Mouse (Mus musculus) forebrain, embryonic 11.5 days (tissue): Measurements from ENCODE around the gene Rbsn. TPM values are rescaled to one million over a fixed set of nuclear protein-coding genes. Genes with fewer than 3 reads are reported as not detected.
A peak's percentile ranks its signal among the peaks of the same experiment; 100 is the strongest.

ENCODE experiments used
- ATAC-seq: fragments of 200-750 bp; cut with Nextera tagmentation; replicated peaks from 2 replicates; pipeline ENCODE4 v1.8.0; 2017; ENCODE audit warnings: moderate TSS enrichment; ENCODE audit not compliant: low FRiP score
- DNase-seq: peaks from one replicate; pipeline ENCODE4 v3.0.0-alpha.2; 2017; ENCODE audit warnings: low spot score
- H3K27ac ChIP-seq: fragments of 300-500 bp; sonication (generic); 2 replicates; pipeline ENCODE4 v1.5.1; 2014; ENCODE audit warnings: low read depth, low read length
- H3K27me3 ChIP-seq: fragments of 300-500 bp; sonication (generic); 2 replicates; pipeline ENCODE4 v1.6.1; 2014; ENCODE audit warnings: mild to moderate bottlenecking, low read length, mixed read lengths; ENCODE audit not compliant: control insufficient read depth, insufficient read depth
- H3K36me3 ChIP-seq: fragments of 300-500 bp; sonication (generic); 2 replicates; pipeline ENCODE4 v1.6.1; 2014; ENCODE audit warnings: mild to moderate bottlenecking, low read length, moderate library complexity, mixed read lengths; ENCODE audit not compliant: control insufficient read depth, insufficient read depth
- H3K4me1 ChIP-seq: fragments of 300-500 bp; sonication (generic); replicated peaks from 2 replicates; pipeline ENCODE4 v1.6.1; 2014; ENCODE audit warnings: low read length, mixed read lengths; ENCODE audit not compliant: control insufficient read depth, insufficient read depth
- H3K4me2 ChIP-seq: fragments of 300-500 bp; sonication (generic); 2 replicates; pipeline ENCODE4 v1.6.1; 2014; ENCODE audit warnings: low read depth, mild to moderate bottlenecking, low read length, moderate library complexity, mixed read lengths; ENCODE audit not compliant: severe bottlenecking
- H3K4me3 ChIP-seq: fragments of 300-500 bp; sonication (generic); 2 replicates; pipeline ENCODE4 v1.5.1; 2014; ENCODE audit warnings: low read depth, low read length
- H3K9ac ChIP-seq: fragments of 300-500 bp; sonication (generic); 2 replicates; pipeline ENCODE4 v1.6.1; 2014; ENCODE audit warnings: low read length
- H3K9me3 ChIP-seq: fragments of 300-500 bp; sonication (generic); 2 replicates; pipeline ENCODE4 v1.6.1; 2016; ENCODE audit warnings: low read length, mixed read lengths; ENCODE audit not compliant: control insufficient read depth
- WGBS: fragments of 180-500 bp; shearing (Covaris S2); extraction: QIAGEN DNeasy Blood & Tissue Kit; methylation state at CpG from one replicate; pipeline ENCODE4 v1.1.7; 2014; 5-methylcytosine and 5-hydroxymethylcytosine counted together
- polyA plus RNA-seq: library from polyadenylated mRNA; unstranded; fragments of >200 nt; fragmentation: Nextera tagmentation; extraction: Ambion mirVana; gene quantifications from 2 replicates; pipeline ENCODE4 v1.2.1, GENCODE M21; 2014

The Rbsn gene
- polyA plus RNA-seq, 1 experiment from 2014 or later: 22.2 TPM

DNA sequence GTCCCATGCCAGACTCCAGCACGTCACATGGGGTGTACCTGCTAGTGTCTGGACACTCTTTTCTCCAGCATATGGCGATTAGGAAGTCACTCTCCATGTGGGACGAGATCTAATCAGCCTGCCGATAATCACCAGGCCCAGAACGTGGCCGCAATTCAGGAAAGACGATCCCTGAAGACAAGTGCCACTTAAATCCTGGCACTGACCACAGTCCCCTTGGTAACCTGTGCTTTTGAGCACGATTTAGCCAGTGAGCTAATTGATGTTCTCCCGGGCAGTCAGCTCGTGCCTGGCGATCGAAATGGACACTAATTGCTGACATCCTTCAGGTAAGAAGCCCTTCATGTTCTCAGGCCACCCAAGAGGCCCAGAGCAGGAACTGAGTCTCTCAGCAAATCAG is 20.3 kb upstream of the Rbsn start:
- no peak overlapping the region for H3K4me3 ChIP-seq
- no peaks in the 10 kb centered on the region for H3K36me3 ChIP-seq
- H3K4me2 ChIP-seq: no peak overlapping the region
- 68% methylated on average over 12 of the region's 12 CpGs for WGBS
- no peaks in the 10 kb centered on the region for H3K9me3 ChIP-seq
- DNase-seq (no peak), ATAC-seq (no peak)
- H3K27ac ChIP-seq: no peak overlapping the region
- no peak overlapping the region for H3K9ac ChIP-seq
- H3K4me1 ChIP-seq: no peaks in the 10 kb centered on the region
- no peaks in the 10 kb centered on the region for H3K27me3 ChIP-seq

GRCm38 (mm10) chr6:92231762-92232161 is 17.0 kb upstream of the Rbsn start:
- Histone ChIP-seq H3K36me3 (no peaks in the 10 kb centered on the region), H3K4me1 (no peaks in the 10 kb centered on the region), H3K27me3 (no peaks in the 10 kb centered on the region), H3K4me2 (no peak overlapping the region), H3K4me3 (no peak overlapping the region), H3K27ac (no peak overlapping the region), H3K9ac (no peak overlapping the region), H3K9me3 (no peaks in the 10 kb centered on the region)
- WGBS: 77% methylated on average over 4 of the region's 4 CpGs
- ATAC-seq (no peak), DNase-seq (no peak)

DNA sequence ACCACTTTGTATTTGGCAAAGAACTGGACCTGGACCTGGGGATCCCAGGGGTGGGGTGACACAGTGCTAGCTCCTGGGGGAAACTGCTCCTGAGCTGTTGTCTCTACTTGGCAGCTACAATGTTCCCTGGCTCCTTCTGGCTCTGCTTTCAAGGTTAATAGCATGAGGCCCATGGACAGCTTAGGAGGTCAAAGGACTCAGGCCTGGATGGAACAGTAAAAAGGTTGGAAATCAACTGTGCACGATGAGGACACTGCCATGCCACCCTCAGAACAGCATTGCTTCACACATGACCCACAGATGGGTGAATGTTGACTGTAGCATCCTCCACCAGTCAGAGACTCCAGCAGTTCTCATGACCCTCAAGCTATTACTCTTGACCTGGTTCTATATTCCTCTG is 16.6 kb upstream of the Rbsn start:
- no peak overlapping the region for H3K27ac ChIP-seq
- no peak for DNase-seq
- no peaks in the 10 kb centered on the region for H3K27me3 ChIP-seq
- no peak for ATAC-seq
- no peak overlapping the region for H3K4me3 ChIP-seq
- H3K4me1 ChIP-seq: no peaks in the 10 kb centered on the region
- H3K9me3 ChIP-seq: no peaks in the 10 kb centered on the region
- no peaks in the 10 kb centered on the region for H3K36me3 ChIP-seq
- WGBS: 84% methylated on average over 1 of the region's 1 CpGs
- H3K9ac ChIP-seq: no peak overlapping the region
- H3K4me2 ChIP-seq: no peak overlapping the region

DNA sequence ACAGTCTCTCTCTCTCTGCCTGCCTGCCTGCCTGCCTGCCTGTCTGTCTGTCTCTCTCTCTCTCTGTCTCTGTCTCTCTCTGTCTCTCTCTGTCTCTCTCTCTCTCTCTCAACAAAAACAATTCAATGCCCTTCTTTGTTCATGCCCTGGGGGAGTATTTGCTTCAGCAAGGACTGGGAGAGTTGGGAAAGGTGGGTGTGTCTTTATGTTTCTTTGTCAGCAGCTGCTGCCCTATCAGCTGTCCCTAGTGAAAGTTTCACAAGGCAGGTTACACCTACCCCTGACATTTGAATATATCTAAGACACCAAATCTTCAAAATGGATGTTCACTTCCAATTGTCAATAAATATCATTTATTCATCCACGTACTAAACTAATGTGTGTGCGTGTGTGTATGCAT is 14.9 kb upstream of the Rbsn start:
- no peak overlapping the region for H3K9ac ChIP-seq
- H3K27me3 ChIP-seq: no peaks in the 10 kb centered on the region
- no peak for ATAC-seq
- no peak for DNase-seq
- no peaks in the 10 kb centered on the region for H3K9me3 ChIP-seq
- H3K36me3 ChIP-seq: no peaks in the 10 kb centered on the region
- H3K4me3 ChIP-seq: no peak overlapping the region
- H3K4me2 ChIP-seq: no peak overlapping the region
- no peak overlapping the region for H3K27ac ChIP-seq
- WGBS: 86% methylated on average over 2 of the region's 2 CpGs
- no peaks in the 10 kb centered on the region for H3K4me1 ChIP-seq

DNA sequence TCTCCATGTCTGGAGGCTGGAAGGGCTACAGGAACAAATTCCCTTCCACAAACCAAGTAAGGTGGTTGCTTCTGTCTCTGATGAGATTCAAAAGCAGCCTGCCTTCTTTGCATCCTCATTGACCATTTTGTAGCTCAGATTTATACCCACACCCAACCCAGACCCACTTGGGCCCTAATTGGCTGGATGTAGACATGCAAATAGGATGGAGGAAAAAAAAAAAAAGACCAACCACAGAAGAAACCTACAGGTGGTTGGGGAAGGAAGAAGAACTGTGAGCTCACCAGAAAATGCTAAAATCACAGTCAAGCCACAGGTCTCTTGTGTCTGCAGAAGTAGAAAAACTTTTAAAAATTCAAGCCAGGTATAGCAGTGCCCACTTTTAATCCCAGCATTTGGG is 14.4 kb upstream of the Rbsn start:
- H3K4me2 ChIP-seq: no peak overlapping the region
- H3K9ac ChIP-seq: no peak overlapping the region
- no peaks in the 10 kb centered on the region for H3K36me3 ChIP-seq
- no peak for ATAC-seq
- H3K4me1 ChIP-seq: no peaks in the 10 kb centered on the region
- H3K4me3 ChIP-seq: no peak overlapping the region
- no peak overlapping the region for H3K27ac ChIP-seq
- no peak for DNase-seq
- no peaks in the 10 kb centered on the region for H3K27me3 ChIP-seq
- no peaks in the 10 kb centered on the region for H3K9me3 ChIP-seq

- Histone ChIP-seq H3K27me3 (no peaks in the 10 kb centered on the region), H3K27ac (no peak overlapping the region), H3K4me2 (no peak overlapping the region), H3K4me1 (no peaks in the 10 kb centered on the region), H3K9ac (no peak overlapping the region), H3K9me3 (no peaks in the 10 kb centered on the region), H3K4me3 (no peak overlapping the region), H3K36me3 (no peaks in the 10 kb centered on the region)
- 92% methylated on average over 1 of the region's 1 CpGs for WGBS
- DNase-seq (no peak), ATAC-seq (no peak)
Measured at GRCm38 (mm10) chr6:92224981-92225380, 10.3 kb upstream of the Rbsn start.

- no peak overlapping the region for H3K4me2 ChIP-seq
- DNase-seq (no peak), ATAC-seq (no peak)
- 89% methylated on average over 3 of the region's 3 CpGs for WGBS
- H3K9me3 ChIP-seq: no peaks in the 10 kb centered on the region
- no peaks in the 10 kb centered on the region for H3K27me3 ChIP-seq
- H3K9ac ChIP-seq: no peak overlapping the region
- no peak overlapping the region for H3K4me3 ChIP-seq
- no peaks in the 10 kb centered on the region for H3K36me3 ChIP-seq
- no peak overlapping the region for H3K27ac ChIP-seq
- H3K4me1 ChIP-seq: no peaks in the 10 kb centered on the region
Measured at GRCm38 (mm10) chr6:92222021-92222420, 7.3 kb upstream of the Rbsn start.

- H3K9ac ChIP-seq: no peak overlapping the region
- no peak overlapping the region for H3K4me3 ChIP-seq
- no peaks in the 10 kb centered on the region for H3K4me1 ChIP-seq
- 82% methylated on average over 6 of the region's 6 CpGs for WGBS
- no peak overlapping the region for H3K4me2 ChIP-seq
- ATAC-seq (no peak), DNase-seq (no peak)
- H3K36me3 ChIP-seq: no peaks in the 10 kb centered on the region
- H3K27me3 ChIP-seq: no peaks in the 10 kb centered on the region
- no peaks in the 10 kb centered on the region for H3K9me3 ChIP-seq
- H3K27ac ChIP-seq: no peak overlapping the region
Measured at GRCm38 (mm10) chr6:92221604-92222003, 6.9 kb upstream of the Rbsn start.

- H3K4me2 ChIP-seq: no peak overlapping the region
- no peaks in the 10 kb centered on the region for H3K9me3 ChIP-seq
- H3K9ac ChIP-seq: no peak overlapping the region
- H3K36me3 ChIP-seq: no peaks in the 10 kb centered on the region
- H3K4me1 ChIP-seq: no peaks in the 10 kb centered on the region
- peak; percentile 55 for DNase-seq
- no peak for ATAC-seq
- H3K4me3 ChIP-seq: no peak overlapping the region
- no peak overlapping the region for H3K27ac ChIP-seq
- no peaks in the 10 kb centered on the region for H3K27me3 ChIP-seq
- 47% methylated on average over 3 of the region's 3 CpGs for WGBS
Measured at GRCm38 (mm10) chr6:92219445-92219844, 4.7 kb upstream of the Rbsn start.
